Mouse (Mus musculus): ENCODE results near the gene Mbd6. TPM values are rescaled to one million over a fixed set of nuclear protein-coding genes. Genes with fewer than 3 reads are reported as not detected.
A peak's percentile ranks its signal among the peaks of the same experiment; 100 is the strongest.
"Not testable (repeated sequence)": the region's sequence is repeated elsewhere in the genome, so short reads cannot be mapped to it uniquely, and the experiment has no call there.

Gene Mbd6
- total and polyA plus RNA-seq, 3 experiments = 4.1 to 239 (median 107) TPM

DNA sequence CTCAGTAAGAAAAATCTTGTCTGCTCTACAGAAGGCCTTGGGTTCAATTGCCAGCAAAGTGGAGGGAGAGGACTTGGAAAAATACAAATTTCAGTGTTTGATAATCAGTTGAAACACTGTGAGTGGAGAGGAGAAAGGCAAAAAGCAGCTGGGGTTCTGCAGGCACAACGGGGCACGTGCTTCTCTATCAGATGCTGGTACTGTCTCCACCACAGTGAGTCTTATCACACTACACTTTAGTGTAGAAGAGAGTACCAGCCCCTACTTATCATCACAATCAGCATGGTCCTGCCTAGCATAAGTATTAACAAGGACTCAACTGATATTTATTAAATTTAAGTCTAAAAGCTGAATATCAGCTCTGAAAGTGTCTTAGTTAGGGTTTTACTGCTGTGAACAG is 28.5 kb upstream of the Mbd6 start:
- Histone ChIP-seq H3K4me3 (ENCODE audit: low read depth, low read length) (no peak overlapping the region), H3K27me3 (ENCODE audit: insufficient read depth, low read length) (no peaks in the 10 kb centered on the region), H3K4me1 (ENCODE audit: insufficient read depth, low read depth, low read length) (peaks cover 75% of the 10 kb centered on the region), H3K9me3 (replicated peaks) (peaks cover 4% of the 10 kb centered on the region; the same call in 1 of the 2 replicates), H3K36me3 (replicated peaks) (peaks cover 17% of the 10 kb centered on the region)
- no peak for DNase-seq (ENCODE audit: low spot score)
- TF ChIP-seq TAL1 (conservative IDR thresholded peaks at IDR 0.05; ENCODE audit: low read depth, low read length) (peak; percentile 30; the same call in 1 of the 2 replicates), GATA2 (IDR thresholded peaks at IDR 0.05; ENCODE audit: borderline replicate concordance, low read depth, low read length) (0 out of 2 replicates have a peak, but pooled peaks have one; percentile 26), POLR2AphosphoS5 (IDR thresholded peaks at IDR 0.05; ENCODE audit: insufficient replicate concordance, low read depth, low read length) (no peak), CTCF (IDR thresholded peaks at IDR 0.05; ENCODE audit: low read depth, low read length) (no peak), GATA1 (IDR thresholded peaks at IDR 0.05; ENCODE audit: borderline replicate concordance, low read length) (no peak)
- ATAC-seq (ENCODE audit: extremely low read depth, insufficient number of reproducible peaks, low FRiP score, poor library complexity, severe bottlenecking) = peak; percentile 93

DNA sequence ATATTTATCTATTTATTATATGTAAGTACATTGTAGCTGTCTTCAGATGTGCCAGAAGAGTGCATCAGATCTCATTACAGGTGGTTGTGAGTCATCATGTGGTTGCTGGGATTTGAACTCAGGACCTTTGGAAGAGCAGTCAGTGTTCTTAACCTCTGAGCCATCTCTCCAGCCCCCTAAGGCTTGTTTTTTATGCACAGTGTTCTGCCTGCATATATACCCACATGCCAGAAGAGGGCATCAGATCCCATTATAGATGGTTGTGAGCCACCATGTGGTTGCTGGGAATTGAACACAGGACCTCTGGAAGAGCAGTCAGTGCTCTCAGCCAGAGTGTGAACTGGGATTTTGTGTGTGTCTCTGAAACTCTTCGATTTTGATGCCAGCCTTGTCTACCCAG is 26.1 kb upstream of the Mbd6 start:
- DNase-seq (ENCODE audit: low spot score); H3K9me3 ChIP-seq (replicated peaks); ATAC-seq (ENCODE audit: extremely low read depth, insufficient number of reproducible peaks, low FRiP score, poor library complexity, severe bottlenecking); H3K27me3 ChIP-seq (ENCODE audit: insufficient read depth, low read length); H3K4me3 ChIP-seq (ENCODE audit: low read depth, low read length): not testable (repeated sequence)
- Histone ChIP-seq H3K4me1 (ENCODE audit: insufficient read depth, low read depth, low read length) (peaks cover 67% of the 10 kb centered on the region), H3K36me3 (replicated peaks) (peaks cover 12% of the 10 kb centered on the region)

- Histone ChIP-seq H3K4me1 (ENCODE audit: insufficient read depth, low read depth, low read length) (peaks cover 69% of the 10 kb centered on the region), H3K36me3 (replicated peaks) (peaks cover 26% of the 10 kb centered on the region)
- H3K9me3 ChIP-seq (replicated peaks); DNase-seq (ENCODE audit: low spot score); H3K27me3 ChIP-seq (ENCODE audit: insufficient read depth, low read length); H3K4me3 ChIP-seq (ENCODE audit: low read depth, low read length); ATAC-seq (ENCODE audit: extremely low read depth, insufficient number of reproducible peaks, low FRiP score, poor library complexity, severe bottlenecking): not testable (repeated sequence)
These were observed 24.7 kb upstream of the Mbd6 start for GRCm38 (mm10) chr10:127313516-127313915.

- Histone ChIP-seq H3K36me3 (replicated peaks) (peaks cover 32% of the 10 kb centered on the region), H3K27me3 (ENCODE audit: insufficient read depth, low read length) (no peaks in the 10 kb centered on the region), H3K4me3 (ENCODE audit: low read depth, low read length) (no peak overlapping the region), H3K4me1 (ENCODE audit: insufficient read depth, low read depth, low read length) (peaks cover 68% of the 10 kb centered on the region), H3K9me3 (replicated peaks) (peaks cover 4% of the 10 kb centered on the region; the same call in 1 of the 2 replicates)
- TF ChIP-seq CTCF (IDR thresholded peaks at IDR 0.05; ENCODE audit: low read depth, low read length) (no peak), GATA1 (IDR thresholded peaks at IDR 0.05; ENCODE audit: borderline replicate concordance, low read length) (no peak), GATA2 (IDR thresholded peaks at IDR 0.05; ENCODE audit: borderline replicate concordance, low read depth, low read length) (no peak), TAL1 (conservative IDR thresholded peaks at IDR 0.05; ENCODE audit: low read depth, low read length) (no peak), POLR2AphosphoS5 (IDR thresholded peaks at IDR 0.05; ENCODE audit: insufficient replicate concordance, low read depth, low read length) (no peak)
- DNase-seq (ENCODE audit: low spot score) (no peak), ATAC-seq (ENCODE audit: extremely low read depth, insufficient number of reproducible peaks, low FRiP score, poor library complexity, severe bottlenecking) (no peak)
These were observed 24.0 kb upstream of the Mbd6 start for GRCm38 (mm10) chr10:127312858-127313257.

GRCm38 (mm10) chr10:127312356-127312676 is 23.5 kb upstream of the Mbd6 start:
- peak; percentile 94 for TF ChIP-seq CTCF (IDR thresholded peaks at IDR 0.05; ENCODE audit: low read depth, low read length)
- TF ChIP-seq POLR2AphosphoS5 (IDR thresholded peaks at IDR 0.05; ENCODE audit: insufficient replicate concordance, low read depth, low read length) = no peak
- peaks cover 62% of the 10 kb centered on the region for H3K4me1 ChIP-seq (ENCODE audit: insufficient read depth, low read depth, low read length)
- no peaks in the 10 kb centered on the region for H3K27me3 ChIP-seq (ENCODE audit: insufficient read depth, low read length)
- ATAC-seq (ENCODE audit: extremely low read depth, insufficient number of reproducible peaks, low FRiP score, poor library complexity, severe bottlenecking) = no peak; the same call in 1 of the 2 replicates
- H3K4me3 ChIP-seq (ENCODE audit: low read depth, low read length) = peak overlapping the region; percentile 91
- no peak for DNase-seq (ENCODE audit: low spot score)
- H3K9me3 ChIP-seq (replicated peaks) = peaks cover 4% of the 10 kb centered on the region; the same call in 1 of the 2 replicates
- peaks cover 38% of the 10 kb centered on the region for H3K36me3 ChIP-seq (replicated peaks)

- peaks cover 4% of the 10 kb centered on the region; the same call in 1 of the 2 replicates for H3K9me3 ChIP-seq (replicated peaks)
- no peaks in the 10 kb centered on the region for H3K27me3 ChIP-seq (ENCODE audit: insufficient read depth, low read length)
- DNase-seq (ENCODE audit: low spot score) = peak; percentile 86
- peaks cover 57% of the 10 kb centered on the region for H3K4me1 ChIP-seq (ENCODE audit: insufficient read depth, low read depth, low read length)
- TF ChIP-seq GATA1 (IDR thresholded peaks at IDR 0.05; ENCODE audit: borderline replicate concordance, low read length) = no peak
- no peak for TF ChIP-seq GATA2 (IDR thresholded peaks at IDR 0.05; ENCODE audit: borderline replicate concordance, low read depth, low read length)
- no peak for TF ChIP-seq POLR2AphosphoS5 (IDR thresholded peaks at IDR 0.05; ENCODE audit: insufficient replicate concordance, low read depth, low read length)
- H3K4me3 ChIP-seq (ENCODE audit: low read depth, low read length) = peak within 1 kb of the TSS; percentile 91
- peak; percentile 93 for ATAC-seq (ENCODE audit: extremely low read depth, insufficient number of reproducible peaks, low FRiP score, poor library complexity, severe bottlenecking)
- peaks cover 44% of the 10 kb centered on the region for H3K36me3 ChIP-seq (replicated peaks)
These were observed 22.9 kb upstream of the Mbd6 start, which contains the start of gene Mars for GRCm38 (mm10) chr10:127311476-127312355. TSS of gene Mars (minus strand) at chr10:127311786.
